Comparison of ENCODE assay signal across 8 mouse cellular contexts in the genomic region with DNA sequence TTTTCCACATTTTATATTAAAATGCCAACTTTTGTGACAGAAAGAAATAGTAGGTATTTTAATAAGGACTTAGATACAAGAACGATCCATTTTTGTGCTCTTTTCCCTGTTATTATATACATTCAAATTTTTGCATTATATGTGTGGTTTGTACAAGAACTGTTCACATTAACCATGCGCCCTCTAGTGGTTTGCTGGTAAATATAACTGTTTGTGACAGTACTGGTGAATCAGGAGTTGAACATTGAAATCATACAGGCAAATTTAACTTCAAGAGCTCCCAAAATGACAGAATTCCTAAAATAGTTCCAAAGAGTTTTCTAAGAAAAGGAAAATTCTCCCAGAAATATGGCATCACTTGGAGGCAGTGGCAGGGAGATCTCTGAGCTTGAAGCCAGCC. TPM values are rescaled to one million over a fixed set of nuclear protein-coding genes. Genes with fewer than 3 reads are reported as not detected.
A peak's percentile ranks its signal among the peaks of the same experiment; 100 is the strongest.
DNase-seq lines count a peak whose midpoint lies in the region; ATAC-seq and TF ChIP-seq lines count a peak whose summit lies in the region.

No protein-coding gene starts in this region.

- peaks cover 18% of the 10 kb centered on the region for H3K79me2 ChIP-seq in MEL (ENCODE audit: control insufficient read depth, insufficient read depth, low read length, poor library complexity)

- TF ChIP-seq EP300 in MEL (IDR thresholded peaks at IDR 0.05; ENCODE audit: low read depth in 1 of 2, low read length in 2 of 2) = no peak
- no peak for TF ChIP-seq EP300 in stomach, postnatal 0 days (optimal IDR thresholded peaks at IDR 0.05)

- no peak overlapping the region for H3K4me2 ChIP-seq in midbrain, embryonic 11.5 days
- H3K4me2 ChIP-seq in midbrain, embryonic 16.5 days (ENCODE audit: low read length) = no peak overlapping the region
- no peak overlapping the region for H3K4me2 ChIP-seq in stomach, postnatal 0 days (replicated peaks; ENCODE audit: low read depth)

- WGBS in midbrain, embryonic 11.5 days = 5% methylated on average over 2 of the region's 2 CpGs
- WGBS in midbrain, embryonic 16.5 days = 8% methylated on average over 2 of the region's 2 CpGs
- 3% methylated on average over 2 of the region's 2 CpGs for WGBS in stomach, postnatal 0 days

- peak; percentile 35 to 71 for DNase-seq in heart, adult 18-20 months
- DNase-seq in heart, adult 11 months = no peak
- DNase-seq in midbrain, embryonic 11.5 days (ENCODE audit: low spot score, missing footprints) = peak; percentile 93
- peak; percentile 80 for DNase-seq in MEL (ENCODE audit: low read depth, low spot score)
- DNase-seq in forelimb bud, embryonic 11.5 days (ENCODE audit: low read depth, low spot score) = peak; percentile 52
- no peak for DNase-seq in stomach, postnatal 0 days (ENCODE audit: low spot score)
- no peak for DNase-seq in yolk sac, embryonic 10.5 days (ENCODE audit: low spot score)

- no peak overlapping the region for H3K9ac ChIP-seq in midbrain, embryonic 11.5 days (ENCODE audit: low read length)
- no peak overlapping the region for H3K9ac ChIP-seq in midbrain, embryonic 16.5 days (ENCODE audit: low read depth, low read length)
- H3K9ac ChIP-seq in MEL (ENCODE audit: control insufficient read depth, low read depth, low read length, poor library complexity, severe bottlenecking) = no peak overlapping the region
- no peak overlapping the region for H3K9ac ChIP-seq in stomach, postnatal 0 days (ENCODE audit: low read length)

- H3K4me1 ChIP-seq in midbrain, embryonic 11.5 days (ENCODE audit: control insufficient read depth, insufficient read depth, low read length) = peaks cover 5% of the 10 kb centered on the region
- H3K4me1 ChIP-seq in midbrain, embryonic 16.5 days (ENCODE audit: control insufficient read depth, insufficient read depth, low read length) = peaks cover 18% of the 10 kb centered on the region
- peaks cover 0 to 2% of the 10 kb centered on the region in 2 experiments; a peak in 2 of 4 replicates for H3K4me1 ChIP-seq in MEL (ENCODE audit: control insufficient read depth in 1 of 2, insufficient read depth in 2 of 2, low read length in 2 of 2)
- H3K4me1 ChIP-seq in stomach, postnatal 0 days (replicated peaks; ENCODE audit: control insufficient read depth, insufficient read depth) = no peaks in the 10 kb centered on the region

- TF ChIP-seq CTCF in MEL (IDR thresholded peaks at IDR 0.05 in 2 of 3, conservative IDR thresholded peaks at IDR 0.05 in 1 of 3; ENCODE audit: control insufficient read depth in 1 of 3, insufficient read depth in 1 of 3, low read depth in 2 of 3, low read length in 3 of 3, poor library complexity in 1 of 3, severe bottlenecking in 1 of 3) = peak; percentile 17 to 69 (median 67); a peak in 4 of 6 replicates
- TF ChIP-seq CTCF in stomach, postnatal 0 days (IDR thresholded peaks at IDR 0.05; ENCODE audit: low read depth) = peak; percentile 81

- H3K27me3 ChIP-seq in midbrain, embryonic 11.5 days (ENCODE audit: control insufficient read depth, insufficient read depth, low read length) = no peaks in the 10 kb centered on the region
- H3K27me3 ChIP-seq in midbrain, embryonic 16.5 days (ENCODE audit: control insufficient read depth, insufficient read depth, low read depth, low read length) = no peaks in the 10 kb centered on the region; the same call in 1 of the 2 replicates
- no peaks in the 10 kb centered on the region; a peak in 1 of 4 replicates for H3K27me3 ChIP-seq in MEL (ENCODE audit: control insufficient read depth in 1 of 2, insufficient read depth in 2 of 2, low read length in 2 of 2)
- H3K27me3 ChIP-seq in stomach, postnatal 0 days (ENCODE audit: control insufficient read depth, insufficient read depth, low read length) = no peaks in the 10 kb centered on the region

- no peak for ATAC-seq in midbrain, embryonic 11.5 days (ENCODE audit: low FRiP score)
- no peak for ATAC-seq in midbrain, embryonic 16.5 days
- no peak for ATAC-seq in stomach, postnatal 0 days (ENCODE audit: low FRiP score, low TSS enrichment)

- H3K4me3 ChIP-seq in midbrain, embryonic 11.5 days (ENCODE audit: low read depth, low read length) = no peak overlapping the region
- H3K4me3 ChIP-seq in midbrain, embryonic 16.5 days (ENCODE audit: low read depth, low read length) = no peak overlapping the region
- no peak overlapping the region for H3K4me3 ChIP-seq in MEL (ENCODE audit: control insufficient read depth in 1 of 2, insufficient read depth in 1 of 2, low read depth in 2 of 2, low read length in 2 of 2)
- H3K4me3 ChIP-seq in stomach, postnatal 0 days (ENCODE audit: low read depth, low read length) = no peak overlapping the region

- no peaks in the 10 kb centered on the region for H3K9me3 ChIP-seq in midbrain, embryonic 11.5 days (ENCODE audit: control insufficient read depth, low read length)
- no peaks in the 10 kb centered on the region for H3K9me3 ChIP-seq in midbrain, embryonic 16.5 days (replicated peaks; ENCODE audit: control insufficient read depth, low read length, poor library complexity, severe bottlenecking)
- H3K9me3 ChIP-seq in MEL (replicated peaks; ENCODE audit: insufficient read depth, low read length) = no peaks in the 10 kb centered on the region
- no peaks in the 10 kb centered on the region for H3K9me3 ChIP-seq in stomach, postnatal 0 days (ENCODE audit: control insufficient read depth, low read length)

- TF ChIP-seq RAD21 in MEL (IDR thresholded peaks at IDR 0.05; ENCODE audit: low read depth, low read length) = peak; percentile 25

- no peak for TF ChIP-seq POLR2A in MEL (IDR thresholded peaks at IDR 0.05; ENCODE audit: control insufficient read depth in 1 of 2, insufficient read depth in 1 of 2, low read depth in 1 of 2, low read length in 2 of 2, poor library complexity in 1 of 2)

- H3K36me3 ChIP-seq in midbrain, embryonic 11.5 days (ENCODE audit: control insufficient read depth, insufficient read depth, low read length) = no peaks in the 10 kb centered on the region
- no peaks in the 10 kb centered on the region for H3K36me3 ChIP-seq in midbrain, embryonic 16.5 days (ENCODE audit: control insufficient read depth, insufficient read depth, low read length)
- H3K36me3 ChIP-seq in MEL (ENCODE audit: control insufficient read depth in 1 of 2, insufficient read depth in 2 of 2, low read length in 2 of 2) = peaks cover 0 to 11% of the 10 kb centered on the region in 2 experiments; a peak in 2 of 4 replicates
- no peaks in the 10 kb centered on the region for H3K36me3 ChIP-seq in stomach, postnatal 0 days (ENCODE audit: control insufficient read depth, insufficient read depth, low read length)

- H3K27ac ChIP-seq in midbrain, embryonic 11.5 days (ENCODE audit: low read depth, low read length) = no peak overlapping the region
- no peak overlapping the region for H3K27ac ChIP-seq in midbrain, embryonic 16.5 days (ENCODE audit: low read length)
- no peak overlapping the region for H3K27ac ChIP-seq in MEL (ENCODE audit: control insufficient read depth, low read depth, low read length)
- no peak overlapping the region for H3K27ac ChIP-seq in stomach, postnatal 0 days (replicated peaks)

TF ChIP-seq in MEL, 35 proteins besides CTCF, POLR2A, EP300 and RAD21:
- TF ChIP-seq MYB (IDR thresholded peaks at IDR 0.05; ENCODE audit: low read depth, low read length) (no peak), SMC3 (IDR thresholded peaks at IDR 0.05; ENCODE audit: low read depth, low read length) (peak; percentile 34), POLR2AphosphoS2 (IDR thresholded peaks at IDR 0.05; ENCODE audit: low read length) (no peak)

RNA-seq across cellular contexts. Expression of a gene that starts 1.9 kb away (rescaled TPM):
- under 1 TPM in 1 of 2 experiments, not detected in 1; 0.44 TPM for total RNA-seq in heart, adult 18-20 months (2021)
- 3.3 and 3.8 TPM in 2 replicates for polyA plus RNA-seq in midbrain, embryonic 11.5 days (2014; fragmentation: Nextera tagmentation; extraction: Ambion mirVana)
- 1.8 and 2.3 TPM in 2 replicates for polyA plus RNA-seq in midbrain, embryonic 16.5 days (2015; fragmentation: Nextera tagmentation; extraction: Ambion mirVana)
- total RNA-seq in MEL (2012; rRNA removed) = not detected in 2 replicates
- under 1 TPM in 1 of 2 experiments, not detected in 1; 0.11 TPM for polyA plus RNA-seq in MEL (2012; ENCODE audit: insufficient read depth in 1 of 2, insufficient read length in 2 of 2, low read depth in 1 of 2, low replicate concordance in 2 of 2, missing spikeins in 1 of 2)
- polyA plus RNA-seq in stomach, postnatal 0 days (2015; fragmentation: Nextera tagmentation; extraction: Ambion mirVana) = 1.3 and 1.4 TPM in 2 replicates

RNA-seq across cellular contexts. Expression of a gene that starts 2.0 kb away (rescaled TPM):
- total RNA-seq in heart, adult 18-20 months (2021) = 10 to 100 TPM; 15.0 to 15.5 TPM
- 42.1 and 45.6 TPM in 2 replicates for polyA plus RNA-seq in midbrain, embryonic 11.5 days (2014; fragmentation: Nextera tagmentation; extraction: Ambion mirVana)
- polyA plus RNA-seq in midbrain, embryonic 16.5 days (2015; fragmentation: Nextera tagmentation; extraction: Ambion mirVana) = 57.4 and 59.5 TPM in 2 replicates
- 20.2 and 21.2 TPM in 2 replicates for total RNA-seq in MEL (2012; rRNA removed)
- 10 to 100 TPM in 1 of 2 experiments, not detected in 1; 13.5 TPM for polyA plus RNA-seq in MEL (2012; ENCODE audit: insufficient read depth in 1 of 2, insufficient read length in 2 of 2, low read depth in 1 of 2, low replicate concordance in 2 of 2, missing spikeins in 1 of 2)
- 14.4 and 15.3 TPM in 2 replicates for polyA plus RNA-seq in stomach, postnatal 0 days (2015; fragmentation: Nextera tagmentation; extraction: Ambion mirVana)

Comparison
In these comparisons a context has a peak if more than half of its experiments do, and no peak if none do; other contexts are left out.
1. DNase-seq: peak in heart, adult 18-20 months (2 of 2), midbrain, embryonic 11.5 days (single experiment), MEL (single experiment) and forelimb bud, embryonic 11.5 days (single experiment); none in heart, adult 11 months (single experiment), stomach, postnatal 0 days (single experiment) and yolk sac, embryonic 10.5 days (single experiment).